Mouse (Mus musculus): ENCODE data around the gene Pimreg. TPM values are rescaled to one million over a fixed set of nuclear protein-coding genes. Genes with fewer than 3 reads are reported as not detected.

The Pimreg gene
- polyA plus RNA-seq, 1 experiment = 0.92 TPM

- H3K27ac ChIP-seq (ENCODE audit: insufficient read depth, low read length) = no peak overlapping the region
- H3K4me1 ChIP-seq (ENCODE audit: control insufficient read depth, insufficient read depth, low read length) = peaks cover 5% of the 10 kb centered on the region
- TF ChIP-seq CTCF (IDR thresholded peaks at IDR 0.05; ENCODE audit: extremely low read depth, insufficient read depth, low read length) = no peak
- no peak for TF ChIP-seq POLR2A (IDR thresholded peaks at IDR 0.05; ENCODE audit: extremely low read depth, insufficient read depth, low read length)
- no peak overlapping the region for H3K4me3 ChIP-seq (ENCODE audit: insufficient read depth, low read length)
Observed at GRCm38 (mm10) chr11:72095994-72096393, 54.2 kb downstream of the Pimreg start.

Other genes starting within 250 kb of the Pimreg start
- gene Aipl1, start 4.5 kb upstream of the Pimreg start, polyA plus RNA-seq (2012; rRNA removed) = 0.04 and 0.06 TPM in 2 replicates
- gene Pitpnm3, start 93.7 kb downstream of the Pimreg start, polyA plus RNA-seq (2012; rRNA removed) = 69.5 and 72.8 TPM in 2 replicates
- 7.0 and 8.0 TPM in 2 replicates for gene Gm43951, start 164.8 kb downstream of the Pimreg start, polyA plus RNA-seq (2012; rRNA removed)
- 34.1 and 36.2 TPM in 2 replicates for gene 4933427D14Rik, start 165.4 kb downstream of the Pimreg start, polyA plus RNA-seq (2012; rRNA removed)
- gene Txndc17, start 165.5 kb downstream of the Pimreg start, polyA plus RNA-seq (2012; rRNA removed) = 71.3 and 71.6 TPM in 2 replicates
- 24.2 and 25.8 TPM in 2 replicates for gene Med31, start 173.6 kb downstream of the Pimreg start, polyA plus RNA-seq (2012; rRNA removed)
- 16.7 and 20.8 TPM in 2 replicates for gene Slc13a5, start 225.2 kb downstream of the Pimreg start, polyA plus RNA-seq (2012; rRNA removed)